Mouse (Mus musculus) neural tube, embryonic 12.5 days (tissue): ENCODE measurements at regions not wholly inside any gene's neighbourhood (a gene's known extent, or its start where the extent isn't known, plus 50 kb on each side); places are given as distances from the start of the nearest gene placed in this dataset.
A peak's percentile ranks its signal among the peaks of the same experiment; 100 is the strongest.

Experiments used
- ATAC-seq: fragments of 200-750 bp; cut with Nextera tagmentation; 2 replicates; pipeline ENCODE4 v1.8.0; 2017; ENCODE audit warnings: low read depth, mild to moderate bottlenecking, moderate TSS enrichment, moderate library complexity; ENCODE audit not compliant: low FRiP score
- H3K27ac ChIP-seq: fragments of 300-500 bp; sonication (generic); 2 replicates; pipeline ENCODE4 v1.5.1; 2016
- H3K27me3 ChIP-seq: fragments of 300-500 bp; sonication (generic); replicated peaks from 2 replicates; pipeline ENCODE4 v1.6.1; 2016; ENCODE audit warnings: mild to moderate bottlenecking
- H3K36me3 ChIP-seq: fragments of 300-500 bp; sonication (generic); 2 replicates; pipeline ENCODE4 v1.6.1; 2016; ENCODE audit warnings: mild to moderate bottlenecking
- H3K4me1 ChIP-seq: fragments of 300-500 bp; sonication (generic); 2 replicates; pipeline ENCODE4 v1.6.1; 2016
- H3K4me2 ChIP-seq: fragments of 300-500 bp; sonication (generic); replicated peaks from 2 replicates; pipeline ENCODE4 v1.6.1; 2016; ENCODE audit warnings: mild to moderate bottlenecking
- H3K4me3 ChIP-seq: fragments of 300-500 bp; sonication (generic); 2 replicates; pipeline ENCODE4 v1.5.1; 2016
- H3K9ac ChIP-seq: fragments of 300-500 bp; sonication (generic); 2 replicates; pipeline ENCODE4 v1.6.1; 2016; ENCODE audit warnings: mild to moderate bottlenecking
- H3K9me3 ChIP-seq: fragments of 300-500 bp; sonication (generic); 2 replicates; pipeline ENCODE4 v1.6.1; 2016; ENCODE audit warnings: mild to moderate bottlenecking
- WGBS: fragments of 180-500 bp; shearing (Covaris S2); methylation state at CpG from one replicate; pipeline ENCODE4 v1.1.7; 2016; 5-methylcytosine and 5-hydroxymethylcytosine counted together

DNA sequence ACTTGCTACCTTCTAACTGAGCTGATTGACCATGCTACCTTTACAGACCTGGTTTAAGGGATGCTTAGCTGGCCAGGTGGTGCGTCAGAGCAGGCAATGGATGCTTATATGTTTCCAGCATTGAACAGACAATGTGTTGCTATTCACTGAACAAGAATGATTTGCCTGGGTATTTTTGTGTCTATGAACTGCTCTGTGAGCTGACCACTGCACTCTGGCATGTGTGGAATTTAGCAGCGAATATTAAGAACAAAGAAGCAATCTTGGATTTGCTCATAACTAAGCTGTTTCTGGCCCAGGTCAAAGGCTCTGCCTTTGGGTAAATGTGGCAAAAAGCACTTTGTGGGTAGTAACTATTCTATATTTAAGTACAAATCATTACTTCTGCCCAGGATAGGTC, 58.3 kb upstream of the Ccdc39 start:
- Histone ChIP-seq H3K36me3 (no peaks in the 10 kb centered on the region), H3K9me3 (no peaks in the 10 kb centered on the region), H3K27me3 (peaks cover 76% of the 10 kb centered on the region), H3K4me2 (no peak overlapping the region), H3K4me3 (no peak overlapping the region), H3K27ac (no peak overlapping the region), H3K4me1 (peaks cover 11% of the 10 kb centered on the region; the same call in 1 of the 2 replicates), H3K9ac (no peak overlapping the region)
- no peak for ATAC-seq
- 93% methylated on average over 2 of the region's 2 CpGs for WGBS

DNA sequence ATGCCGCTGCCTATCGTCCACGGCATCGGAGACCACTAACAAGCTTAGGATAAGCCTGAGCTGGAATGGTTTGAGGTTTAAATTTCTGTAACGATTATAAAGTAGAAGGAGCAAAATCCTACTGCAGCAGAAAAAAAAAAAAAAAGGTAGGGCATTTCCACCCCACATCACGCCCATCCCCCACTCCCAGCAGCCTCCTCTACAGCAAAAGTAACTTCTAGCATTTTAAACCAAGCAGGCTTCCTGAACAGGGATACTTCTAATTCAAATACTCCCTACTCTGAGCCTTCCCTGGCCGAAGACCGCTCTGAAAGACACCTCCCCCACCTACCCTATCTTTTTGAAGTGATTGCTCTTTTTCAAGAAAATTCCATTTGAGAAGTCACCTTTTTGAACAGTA, 59.2 kb upstream of the Ccdc39 start:
- no peak overlapping the region for H3K4me3 ChIP-seq
- ATAC-seq: no peak
- peaks cover 11% of the 10 kb centered on the region; the same call in 1 of the 2 replicates for H3K4me1 ChIP-seq
- no peaks in the 10 kb centered on the region for H3K36me3 ChIP-seq
- H3K9me3 ChIP-seq: no peaks in the 10 kb centered on the region
- no peak overlapping the region for H3K4me2 ChIP-seq
- peaks cover 79% of the 10 kb centered on the region for H3K27me3 ChIP-seq
- H3K9ac ChIP-seq: no peak overlapping the region
- WGBS: 73% methylated on average over 8 of the region's 8 CpGs
- H3K27ac ChIP-seq: no peak overlapping the region

DNA sequence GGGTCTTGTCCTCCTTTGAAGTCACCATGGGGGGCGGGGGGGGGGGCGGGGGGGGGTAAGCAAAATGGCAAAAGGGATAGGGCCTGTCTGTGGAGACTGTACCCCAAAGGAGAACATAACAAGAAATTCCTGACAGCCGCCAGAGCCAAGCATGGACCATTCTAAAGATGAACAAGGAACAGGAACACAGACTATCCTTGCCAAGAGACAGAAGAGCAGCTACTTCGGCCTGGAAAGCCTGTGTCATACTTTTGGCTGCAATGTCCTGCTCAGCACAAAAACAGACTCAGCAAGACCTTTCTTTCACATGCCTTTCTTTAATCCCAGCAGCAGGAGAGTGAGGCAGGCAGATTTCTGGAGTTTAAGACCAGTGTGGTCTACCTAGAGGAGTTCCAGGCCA, 59.7 kb upstream of the Ccdc39 start:
- Histone ChIP-seq H3K27ac (no peak overlapping the region), H3K27me3 (peaks cover 79% of the 10 kb centered on the region), H3K4me1 (peaks cover 11% of the 10 kb centered on the region; the same call in 1 of the 2 replicates), H3K4me2 (no peak overlapping the region), H3K4me3 (no peak overlapping the region), H3K9ac (no peak overlapping the region), H3K9me3 (no peaks in the 10 kb centered on the region), H3K36me3 (no peaks in the 10 kb centered on the region)
- no peak for ATAC-seq
- 58% methylated on average over 4 of the region's 4 CpGs for WGBS

DNA sequence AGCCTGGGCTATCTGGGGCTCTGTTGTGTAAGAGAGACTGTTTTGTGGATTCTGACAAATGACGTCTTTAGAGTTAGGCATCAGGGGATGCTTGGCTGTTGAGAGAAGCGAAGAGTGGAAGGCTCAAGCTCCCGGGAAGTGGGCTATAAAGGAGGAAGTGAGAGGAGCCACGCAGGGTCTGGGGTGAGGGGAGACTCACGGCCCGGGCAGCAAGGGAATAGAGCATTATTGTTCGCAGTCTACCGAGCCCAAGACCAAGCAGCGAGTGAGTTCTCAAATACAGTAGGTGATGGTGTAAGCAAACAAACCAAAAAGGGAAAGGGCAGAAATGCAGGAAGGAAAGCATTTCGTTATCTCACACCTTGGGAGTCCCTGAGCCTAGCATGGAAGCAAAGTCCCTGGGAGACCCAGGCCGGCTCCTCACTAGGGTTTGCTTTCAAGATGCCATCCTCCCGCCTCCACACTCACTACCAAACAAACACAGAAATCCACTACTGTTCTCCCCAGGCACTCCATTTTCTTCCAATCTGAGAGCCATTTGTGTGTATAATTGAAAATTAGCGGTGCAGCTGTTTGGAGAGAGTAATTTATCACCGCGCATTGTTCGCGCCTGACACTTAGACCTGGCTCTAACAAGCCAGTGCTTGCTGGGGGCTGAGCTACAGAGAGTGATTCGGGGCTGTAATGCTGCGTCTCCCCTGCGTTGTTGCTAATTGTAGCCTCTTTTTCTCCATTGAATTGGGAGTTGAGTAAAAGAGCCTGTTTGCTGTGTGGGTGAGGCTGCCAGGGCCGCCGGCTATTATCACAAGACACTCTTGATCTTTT, 61.0 kb upstream of the Ccdc39 start:
- peak overlapping the region; percentile 11; the same call in 1 of the 2 replicates for H3K4me3 ChIP-seq
- 18% methylated on average over 22 of the region's 22 CpGs for WGBS
- H3K9me3 ChIP-seq: no peaks in the 10 kb centered on the region
- H3K4me2 ChIP-seq: peak overlapping the region; percentile 47
- peaks cover 11% of the 10 kb centered on the region; the same call in 1 of the 2 replicates for H3K4me1 ChIP-seq
- peaks cover 77% of the 10 kb centered on the region for H3K27me3 ChIP-seq
- no peak overlapping the region for H3K9ac ChIP-seq
- peak; percentile 95 for ATAC-seq
- no peaks in the 10 kb centered on the region for H3K36me3 ChIP-seq
- H3K27ac ChIP-seq: no peak overlapping the region

DNA sequence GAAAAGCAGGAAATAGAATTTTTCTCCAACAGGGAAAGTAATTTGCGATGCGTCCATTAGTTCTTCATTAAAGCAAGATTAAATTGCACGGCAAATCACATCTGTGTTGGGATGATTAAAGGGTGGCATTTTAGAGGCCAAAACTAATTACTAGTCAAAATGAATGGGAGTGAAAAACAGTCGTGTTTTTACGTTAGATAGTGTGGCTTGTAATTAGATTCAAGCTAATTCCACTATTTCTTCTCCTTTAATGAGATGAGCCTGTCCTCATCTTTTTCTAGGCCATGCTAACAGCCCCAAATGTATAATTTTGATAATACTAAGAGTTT, 61.5 kb upstream of the Ccdc39 start:
- Histone ChIP-seq H3K4me2 (peak overlapping the region; percentile 47), H3K9ac (no peak overlapping the region), H3K27me3 (peaks cover 77% of the 10 kb centered on the region), H3K27ac (no peak overlapping the region), H3K9me3 (no peaks in the 10 kb centered on the region), H3K4me3 (no peak overlapping the region), H3K4me1 (peaks cover 11% of the 10 kb centered on the region; the same call in 1 of the 2 replicates), H3K36me3 (no peaks in the 10 kb centered on the region)
- peak; percentile 15; the same call in 1 of the 2 replicates for ATAC-seq
- WGBS: 18% methylated on average over 5 of the region's 5 CpGs

DNA sequence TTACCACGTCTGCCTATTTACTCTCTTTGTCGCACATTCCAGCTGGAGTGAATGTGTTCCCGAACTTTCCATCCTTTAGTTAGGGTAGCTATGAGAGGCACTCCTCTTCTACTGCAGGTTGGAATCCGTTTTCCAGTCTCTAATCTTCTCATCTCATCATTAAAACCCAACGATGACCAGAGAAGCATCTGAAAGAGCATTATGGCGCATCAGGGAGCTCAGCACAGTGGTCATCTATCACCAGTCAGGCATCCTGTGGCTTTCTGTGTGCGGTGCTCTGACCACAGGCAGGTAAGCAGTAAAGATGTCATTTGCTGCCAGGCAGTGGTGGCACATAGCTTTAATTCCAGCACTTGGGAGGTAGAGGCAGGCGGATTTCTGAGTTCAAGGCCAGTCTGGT, 63.0 kb upstream of the Ccdc39 start:
- Histone ChIP-seq H3K4me3 (no peak overlapping the region), H3K4me2 (no peak overlapping the region), H3K27me3 (peaks cover 76% of the 10 kb centered on the region), H3K27ac (no peak overlapping the region), H3K9ac (no peak overlapping the region), H3K36me3 (no peaks in the 10 kb centered on the region), H3K4me1 (peaks cover 11% of the 10 kb centered on the region; the same call in 1 of the 2 replicates), H3K9me3 (no peaks in the 10 kb centered on the region)
- 81% methylated on average over 8 of the region's 8 CpGs for WGBS
- no peak for ATAC-seq

DNA sequence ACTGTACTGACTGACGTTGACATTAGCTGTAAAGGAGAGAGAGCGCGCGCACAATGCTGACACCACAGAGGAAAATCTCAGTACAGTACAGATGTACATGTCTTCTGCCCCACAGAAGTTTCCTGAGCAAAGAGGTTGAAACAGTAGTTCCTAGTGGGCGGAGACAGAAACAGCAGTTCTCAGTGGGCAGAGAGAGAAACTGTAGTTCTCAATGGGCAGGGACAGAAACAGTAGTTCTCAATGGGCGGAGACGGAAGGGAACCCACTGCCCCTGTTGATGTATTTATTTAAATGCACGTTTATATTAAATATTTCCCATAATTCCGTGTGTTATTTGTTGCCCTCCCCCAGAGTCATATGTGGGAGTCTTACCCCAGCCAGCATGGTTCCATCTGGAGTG, 67.4 kb upstream of the Ccdc39 start:
- Histone ChIP-seq H3K9ac (no peak overlapping the region), H3K36me3 (no peaks in the 10 kb centered on the region), H3K4me1 (no peaks in the 10 kb centered on the region), H3K27ac (no peak overlapping the region), H3K4me2 (no peak overlapping the region), H3K27me3 (peaks cover 64% of the 10 kb centered on the region), H3K4me3 (no peak overlapping the region), H3K9me3 (0 out of 2 replicates have a peak, but pooled peaks cover 6% of the 10 kb centered on the region)
- WGBS: 87% methylated on average over 9 of the region's 9 CpGs
- no peak for ATAC-seq

DNA sequence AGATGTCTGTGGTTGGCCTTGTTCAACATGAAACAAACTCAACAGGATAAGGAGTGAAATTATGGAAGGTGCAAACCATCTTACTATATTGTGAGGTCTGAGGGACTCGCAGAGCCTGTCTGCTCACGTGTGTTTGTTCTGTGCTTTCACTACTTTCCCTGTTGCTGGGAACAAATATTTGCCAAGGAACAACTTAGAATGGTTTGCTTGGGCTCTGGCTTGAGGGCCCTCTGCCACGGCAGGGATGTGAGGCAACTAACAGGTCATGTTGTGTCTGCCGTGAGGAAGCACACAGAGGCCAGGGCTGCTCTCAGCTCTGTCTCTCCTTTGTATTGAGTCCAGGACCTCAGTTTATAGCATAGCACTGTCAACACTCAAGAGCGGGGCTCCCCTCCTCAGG, 69.4 kb upstream of the Ccdc39 start:
- Histone ChIP-seq H3K36me3 (no peaks in the 10 kb centered on the region), H3K27ac (no peak overlapping the region), H3K4me2 (no peak overlapping the region), H3K9me3 (0 out of 2 replicates have a peak, but pooled peaks cover 6% of the 10 kb centered on the region), H3K9ac (no peak overlapping the region), H3K4me1 (no peaks in the 10 kb centered on the region), H3K4me3 (no peak overlapping the region), H3K27me3 (peaks cover 50% of the 10 kb centered on the region)
- ATAC-seq: no peak
- 84% methylated on average over 5 of the region's 5 CpGs for WGBS

DNA sequence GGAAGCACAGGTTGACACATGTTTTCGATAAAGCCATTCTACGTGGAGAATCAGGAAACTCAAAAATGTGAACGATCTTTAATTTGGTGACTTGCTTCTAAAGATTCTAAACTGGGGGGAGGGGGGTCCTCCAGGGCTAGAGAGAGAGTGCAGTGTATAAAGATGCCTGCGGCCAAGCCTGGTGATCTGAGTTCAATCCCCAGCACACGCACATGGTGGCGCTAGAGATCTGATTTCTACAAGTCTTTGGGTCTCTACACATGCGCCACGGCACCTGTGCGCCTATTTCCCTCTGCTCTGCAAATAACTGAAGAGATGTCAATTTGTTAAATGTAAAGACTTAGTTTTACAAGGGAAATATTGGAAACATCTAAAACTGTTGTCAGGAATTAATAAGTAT, 70.3 kb upstream of the Ccdc39 start:
- H3K27ac ChIP-seq: no peak overlapping the region
- ATAC-seq: no peak
- peaks cover 43% of the 10 kb centered on the region for H3K27me3 ChIP-seq
- H3K9ac ChIP-seq: no peak overlapping the region
- H3K4me3 ChIP-seq: no peak overlapping the region
- no peaks in the 10 kb centered on the region for H3K36me3 ChIP-seq
- H3K4me1 ChIP-seq: no peaks in the 10 kb centered on the region
- H3K9me3 ChIP-seq: 0 out of 2 replicates have a peak, but pooled peaks cover 6% of the 10 kb centered on the region
- WGBS: 56% methylated on average over 9 of the region's 9 CpGs
- no peak overlapping the region for H3K4me2 ChIP-seq

DNA sequence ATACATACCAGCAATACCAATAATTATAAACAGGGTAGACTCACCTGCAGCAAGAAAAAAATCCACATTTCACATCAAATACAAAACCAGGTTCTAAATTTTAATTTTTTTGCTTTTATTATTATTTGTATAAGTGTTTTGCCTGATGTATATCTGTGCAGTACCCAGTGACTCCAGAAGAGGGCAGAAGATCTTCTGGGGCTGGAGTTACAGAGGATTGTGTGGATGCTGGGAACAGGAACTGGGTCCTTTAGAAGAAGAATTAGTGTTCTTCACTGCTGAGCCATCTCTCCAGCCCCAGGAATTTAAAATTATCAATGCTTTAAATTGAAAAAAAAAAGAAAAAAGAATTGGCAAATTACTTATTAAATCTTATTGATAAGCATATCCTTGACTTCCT, 71.7 kb upstream of the Ccdc39 start:
- Histone ChIP-seq H3K4me3 (no peak overlapping the region), H3K9me3 (0 out of 2 replicates have a peak, but pooled peaks cover 6% of the 10 kb centered on the region), H3K27me3 (peaks cover 32% of the 10 kb centered on the region), H3K4me1 (no peaks in the 10 kb centered on the region), H3K9ac (no peak overlapping the region), H3K36me3 (no peaks in the 10 kb centered on the region), H3K4me2 (no peak overlapping the region), H3K27ac (no peak overlapping the region)
- ATAC-seq: no peak

DNA sequence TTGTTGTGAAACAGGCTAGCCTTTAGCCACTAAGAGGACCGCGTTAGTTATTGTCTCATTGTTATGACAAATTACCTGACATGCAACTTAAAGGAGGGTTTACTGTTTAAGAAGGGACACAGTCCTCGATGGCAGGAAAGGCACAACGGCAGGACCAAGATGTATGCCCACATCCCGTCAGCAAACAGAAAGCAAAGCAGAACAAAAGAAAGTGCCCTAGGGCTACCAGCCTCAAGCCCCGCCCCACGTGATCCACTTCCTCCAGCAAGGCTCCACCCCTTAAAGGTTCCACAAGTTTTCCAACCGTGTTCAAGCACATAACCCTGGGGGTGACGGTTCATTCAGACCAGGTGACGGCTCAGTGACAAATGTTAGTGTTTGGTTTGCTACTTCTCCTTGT, 72.2 kb upstream of the Ccdc39 start:
- H3K9me3 ChIP-seq: 0 out of 2 replicates have a peak, but pooled peaks cover 6% of the 10 kb centered on the region
- 78% methylated on average over 10 of the region's 10 CpGs for WGBS
- no peak for ATAC-seq

DNA sequence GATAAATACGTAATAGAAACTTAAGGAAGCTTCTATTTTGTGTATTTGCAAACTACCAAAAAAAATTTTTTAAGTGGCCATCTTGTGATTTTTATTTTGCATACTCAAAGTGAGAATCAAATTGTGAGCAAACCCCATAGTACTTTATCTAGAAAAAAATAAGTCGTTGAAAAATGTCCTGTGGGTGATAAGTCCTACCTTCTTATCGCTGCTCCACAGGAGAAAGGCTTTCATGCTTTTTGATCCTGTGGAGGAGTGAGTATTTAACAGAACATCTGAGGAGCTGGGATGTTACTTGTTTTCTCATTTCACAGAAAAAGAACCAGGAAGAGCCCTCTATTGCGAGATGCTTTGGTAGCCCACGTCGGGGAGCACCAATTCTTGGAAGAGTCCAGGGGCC, 72.7 kb upstream of the Ccdc39 start:
- H3K36me3 ChIP-seq: no peaks in the 10 kb centered on the region
- no peak overlapping the region for H3K9ac ChIP-seq
- H3K9me3 ChIP-seq: 0 out of 2 replicates have a peak, but pooled peaks cover 6% of the 10 kb centered on the region
- peaks cover 22% of the 10 kb centered on the region for H3K27me3 ChIP-seq
- ATAC-seq: no peak
- H3K4me1 ChIP-seq: no peaks in the 10 kb centered on the region
- H3K4me3 ChIP-seq: no peak overlapping the region
- H3K27ac ChIP-seq: no peak overlapping the region
- 94% methylated on average over 6 of the region's 6 CpGs for WGBS
- no peak overlapping the region for H3K4me2 ChIP-seq

More for the DNA sequence above, 72.2 kb upstream of the Ccdc39 start:
- H3K27ac ChIP-seq: no peak overlapping the region
- H3K9ac ChIP-seq: no peak overlapping the region
- H3K4me1 ChIP-seq: no peaks in the 10 kb centered on the region
- H3K36me3 ChIP-seq: no peaks in the 10 kb centered on the region
- H3K4me2 ChIP-seq: no peak overlapping the region
- H3K27me3 ChIP-seq: peaks cover 27% of the 10 kb centered on the region
- H3K4me3 ChIP-seq: no peak overlapping the region

DNA sequence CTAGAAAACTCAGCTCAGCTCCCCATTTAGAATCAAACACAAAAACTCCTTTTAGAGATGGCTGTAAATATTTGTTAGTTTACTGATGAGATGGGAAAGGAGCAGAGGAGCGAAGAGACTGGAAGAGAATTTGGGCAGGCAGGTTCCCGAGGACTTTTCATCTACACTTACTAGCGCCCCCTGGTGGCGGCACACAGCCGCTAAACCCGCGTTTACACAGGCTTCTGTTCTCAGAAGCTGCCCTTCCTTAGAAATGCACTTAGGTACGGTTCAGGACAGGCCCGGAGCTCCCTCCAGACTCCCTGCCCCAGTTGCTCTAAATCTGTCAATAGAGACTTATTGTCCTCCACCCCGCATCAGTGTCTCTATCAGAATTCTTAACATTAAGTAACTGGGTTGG, 74.7 kb upstream of the Ccdc39 start:
- Histone ChIP-seq H3K9ac (no peak overlapping the region), H3K36me3 (no peaks in the 10 kb centered on the region), H3K9me3 (0 out of 2 replicates have a peak, but pooled peaks cover 6% of the 10 kb centered on the region), H3K4me1 (no peaks in the 10 kb centered on the region), H3K4me3 (no peak overlapping the region), H3K4me2 (no peak overlapping the region), H3K27me3 (peaks cover 5% of the 10 kb centered on the region; the same call in 1 of the 2 replicates), H3K27ac (no peak overlapping the region)
- 11% methylated on average over 10 of the region's 10 CpGs for WGBS
- ATAC-seq: no peak
